Mouse (Mus musculus) forebrain, embryonic 13.5 days (tissue): ENCODE measurements around the gene Olfr556. TPM values are rescaled to one million over a fixed set of nuclear protein-coding genes. Genes with fewer than 3 reads are reported as not detected.
"Not testable (repeated sequence)": the region's sequence is repeated elsewhere in the genome, so short reads cannot be mapped to it uniquely, and the experiment has no call there.

Source experiments
- ATAC-seq: fragments of 200-750 bp; cut with Nextera tagmentation; 2 replicates; pipeline ENCODE4 v1.8.0; 2017
- H3K27ac ChIP-seq: fragments of 300-500 bp; sonication (generic); 2 replicates; pipeline ENCODE4 v1.5.1; 2015; ENCODE audit warnings: inconsistent platforms, mild to moderate bottlenecking, moderate library complexity
- H3K27me3 ChIP-seq: fragments of 300-500 bp; sonication (generic); 2 replicates; pipeline ENCODE4 v1.6.1; 2015; ENCODE audit warnings: mild to moderate bottlenecking, inconsistent platforms
- H3K36me3 ChIP-seq: fragments of 300-500 bp; sonication (generic); 2 replicates; pipeline ENCODE4 v1.6.1; 2015; ENCODE audit warnings: mild to moderate bottlenecking, inconsistent platforms; ENCODE audit not compliant: poor library complexity, severe bottlenecking
- H3K4me1 ChIP-seq: fragments of 300-500 bp; sonication (generic); 2 replicates; pipeline ENCODE4 v1.6.1; 2015; ENCODE audit warnings: inconsistent platforms
- H3K4me2 ChIP-seq: fragments of 300-500 bp; sonication (generic); 2 replicates; pipeline ENCODE4 v1.6.1; 2015; ENCODE audit warnings: inconsistent platforms, mild to moderate bottlenecking, moderate library complexity
- H3K4me3 ChIP-seq: fragments of 300-500 bp; sonication (generic); 2 replicates; pipeline ENCODE4 v1.5.1; 2015; ENCODE audit warnings: mild to moderate bottlenecking, inconsistent platforms
- H3K9ac ChIP-seq: fragments of 300-500 bp; sonication (generic); 2 replicates; pipeline ENCODE4 v1.6.1; 2015; ENCODE audit warnings: mild to moderate bottlenecking, inconsistent platforms
- H3K9me3 ChIP-seq: fragments of 300-500 bp; sonication (generic); replicated peaks from 2 replicates; pipeline ENCODE4 v1.6.1; 2016; ENCODE audit warnings: inconsistent platforms
- WGBS: fragments of 180-500 bp; shearing (Covaris S2); methylation state at CpG from one replicate; pipeline ENCODE4 v1.1.7; 2015; 5-methylcytosine and 5-hydroxymethylcytosine counted together
- polyA plus RNA-seq: library from polyadenylated mRNA; unstranded; fragments of >200 nt; fragmentation: Nextera tagmentation; extraction: Ambion mirVana; gene quantifications from 2 replicates; pipeline ENCODE4 v1.2.1, GENCODE M21; 2015

Olfr556 gene
- polyA plus RNA-seq = not detected in 2 replicates

- no peak for ATAC-seq
- 64% methylated on average over 3 of the region's 3 CpGs for WGBS
Observed at GRCm38 (mm10) chr7:102664599-102664998, at the start of gene Olfr556. TSS of gene Olfr556 (plus strand) at chr7:102664899.

DNA sequence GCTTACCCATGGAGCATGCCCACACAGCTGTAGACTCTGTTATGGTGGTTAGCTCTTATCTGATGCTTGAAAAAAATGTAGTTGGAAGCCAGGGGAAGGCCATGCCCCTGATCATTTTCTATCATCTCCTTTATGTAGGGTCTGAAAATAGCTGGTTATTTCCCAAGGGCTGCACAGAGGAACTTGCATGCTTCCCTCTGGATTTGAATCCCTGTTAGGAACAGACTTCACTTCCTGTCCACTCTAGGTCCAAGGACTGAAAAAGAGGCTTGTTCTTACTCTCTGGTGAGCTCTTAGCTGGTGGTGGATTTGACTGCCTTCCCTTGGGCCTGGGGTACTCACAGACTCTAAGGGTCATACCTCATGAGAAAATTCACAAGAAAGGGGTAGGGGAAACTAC is 46.6 kb upstream of the Olfr556 start, which contains the start of gene Olfr553:
TSS of gene Olfr553 (minus strand) at position 101 of the 400 bp plus-strand sequence.
- H3K27me3 ChIP-seq = no peaks in the 10 kb centered on the region
- H3K36me3 ChIP-seq = no peaks in the 10 kb centered on the region
- H3K4me1 ChIP-seq = no peaks in the 10 kb centered on the region
- H3K9ac ChIP-seq = no peak within 1 kb of the TSS
- no peak within 1 kb of the TSS for H3K4me3 ChIP-seq
- H3K4me2 ChIP-seq = no peak within 1 kb of the TSS
- no peak for ATAC-seq
- H3K9me3 ChIP-seq = no peaks in the 10 kb centered on the region
- H3K27ac ChIP-seq = no peak within 1 kb of the TSS

More at GRCm38 (mm10) chr7:102664599-102664998, at the start of gene Olfr556:
- Histone ChIP-seq H3K9ac (no peak within 1 kb of the TSS), H3K9me3 (no peaks in the 10 kb centered on the region), H3K4me2 (no peak within 1 kb of the TSS), H3K27me3 (no peaks in the 10 kb centered on the region), H3K27ac (no peak within 1 kb of the TSS), H3K4me1 (no peaks in the 10 kb centered on the region), H3K4me3 (no peak within 1 kb of the TSS), H3K36me3 (no peaks in the 10 kb centered on the region)

GRCm38 (mm10) chr7:102619608-102620007 is 45.1 kb upstream of the Olfr556 start:
- ATAC-seq = no peak
- Histone ChIP-seq H3K4me2 (no peak overlapping the region), H3K9me3 (no peaks in the 10 kb centered on the region), H3K4me3 (no peak overlapping the region), H3K27me3 (no peaks in the 10 kb centered on the region), H3K4me1 (no peaks in the 10 kb centered on the region), H3K36me3 (no peaks in the 10 kb centered on the region), H3K27ac (no peak overlapping the region), H3K9ac (no peak overlapping the region)
- 80% methylated on average over 5 of the region's 5 CpGs for WGBS

DNA sequence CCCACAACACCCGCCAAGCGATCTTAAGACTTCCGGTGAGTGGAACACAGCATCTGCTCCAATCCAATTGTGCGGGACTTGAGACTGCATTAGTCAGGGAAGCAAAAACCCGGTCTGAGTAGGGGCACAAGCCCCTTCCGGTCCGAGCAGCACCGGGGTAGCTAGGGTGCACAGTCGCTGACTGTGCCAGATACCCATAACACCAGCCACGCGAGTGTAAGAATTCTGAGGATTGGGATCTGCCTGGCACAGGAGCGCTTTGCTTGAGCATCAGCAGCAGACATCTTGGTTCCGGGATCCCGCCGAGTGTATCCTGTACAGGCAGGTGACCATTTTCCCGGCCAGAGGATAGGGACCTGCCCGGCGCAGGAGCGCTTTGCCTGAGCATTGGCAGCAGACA is 44.3 kb upstream of the Olfr556 start:
- ATAC-seq, H3K27me3 ChIP-seq, H3K4me2 ChIP-seq, H3K9me3 ChIP-seq, H3K27ac ChIP-seq, H3K9ac ChIP-seq, H3K36me3 ChIP-seq, H3K4me1 ChIP-seq, H3K4me3 ChIP-seq: not testable (repeated sequence)
- 89% methylated on average over 19 of the region's 19 CpGs for WGBS

DNA sequence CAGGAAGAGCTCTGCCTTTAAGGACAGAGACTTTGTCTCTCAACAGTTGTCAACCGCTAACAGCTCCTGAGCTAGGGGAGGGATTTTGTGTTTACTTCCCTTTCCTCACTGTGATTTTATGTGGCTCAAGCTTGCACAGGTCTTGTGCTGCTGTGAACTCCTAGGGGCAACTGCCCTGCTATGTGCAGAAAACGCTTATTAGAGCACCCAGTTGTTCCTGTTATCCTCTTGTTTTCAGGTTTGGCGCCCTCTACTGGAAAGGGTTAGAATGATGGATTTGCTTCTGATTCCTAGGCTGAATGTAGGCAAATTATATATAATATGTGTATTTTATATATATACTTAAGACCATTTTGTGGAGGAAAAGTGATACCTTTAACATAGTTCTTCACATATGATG is 28.0 kb upstream of the Olfr556 start:
- H3K9ac ChIP-seq = no peak overlapping the region
- no peak overlapping the region for H3K4me3 ChIP-seq
- no peaks in the 10 kb centered on the region for H3K4me1 ChIP-seq
- H3K36me3 ChIP-seq = no peaks in the 10 kb centered on the region
- H3K27me3 ChIP-seq = no peaks in the 10 kb centered on the region
- H3K4me2 ChIP-seq = no peak overlapping the region
- ATAC-seq = no peak
- WGBS = 32% methylated on average over 3 of the region's 3 CpGs
- H3K9me3 ChIP-seq = no peaks in the 10 kb centered on the region
- H3K27ac ChIP-seq = no peak overlapping the region

DNA sequence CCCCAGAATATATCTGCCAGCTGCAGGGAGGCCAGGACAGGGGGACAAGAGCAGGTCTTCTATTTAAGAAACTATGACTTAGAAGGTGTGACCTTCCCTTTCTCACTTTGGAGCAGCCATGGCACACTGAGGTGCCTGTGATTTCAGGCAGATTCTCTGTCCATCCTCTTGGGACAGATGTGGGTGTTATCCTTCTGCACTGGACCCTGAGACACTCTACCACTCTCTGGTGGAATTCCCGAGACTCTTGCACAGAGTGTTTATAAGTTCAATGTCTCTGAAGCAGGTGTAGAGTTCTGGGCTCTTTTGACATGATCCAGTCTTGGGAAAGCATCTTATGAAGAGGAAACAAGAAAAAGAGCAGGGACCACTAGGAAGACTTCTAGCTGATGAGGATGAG is 26.6 kb upstream of the Olfr556 start, which contains the start of gene Olfr554:
TSS of gene Olfr554 (plus strand) at position 301 of the 400 bp plus-strand sequence.
- Histone ChIP-seq H3K9ac (no peak within 1 kb of the TSS), H3K27me3 (no peaks in the 10 kb centered on the region), H3K4me3 (no peak within 1 kb of the TSS), H3K9me3 (no peaks in the 10 kb centered on the region), H3K36me3 (no peaks in the 10 kb centered on the region), H3K4me1 (no peaks in the 10 kb centered on the region), H3K27ac (no peak within 1 kb of the TSS), H3K4me2 (no peak within 1 kb of the TSS)
- 83% methylated on average over 1 of the region's 1 CpGs for WGBS
- ATAC-seq = no peak

DNA sequence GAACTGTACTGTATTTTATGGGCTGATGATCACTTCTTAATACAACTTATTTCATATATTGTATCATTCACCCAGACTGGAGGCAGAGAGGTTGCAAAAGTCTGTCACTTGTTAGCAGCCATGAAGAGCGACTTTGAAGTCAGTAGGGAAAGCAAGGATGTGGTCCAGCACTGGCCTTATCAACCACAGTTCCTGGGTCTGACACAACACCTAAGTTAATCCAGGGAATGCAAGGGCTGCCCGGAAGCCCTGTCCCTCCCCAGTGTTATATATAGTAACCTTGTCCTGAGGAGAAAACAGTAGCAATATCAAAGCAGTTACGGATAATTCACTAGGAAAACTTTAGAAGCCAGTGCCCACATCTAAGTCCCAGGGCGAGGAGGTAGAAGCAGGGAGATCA is 19.8 kb upstream of the Olfr556 start:
- H3K9ac ChIP-seq, H3K27me3 ChIP-seq, H3K4me2 ChIP-seq, H3K9me3 ChIP-seq, H3K4me1 ChIP-seq, H3K4me3 ChIP-seq, H3K36me3 ChIP-seq, ATAC-seq, H3K27ac ChIP-seq: not testable (repeated sequence)
- WGBS = 90% methylated on average over 4 of the region's 4 CpGs

GRCm38 (mm10) chr7:102658523-102658922 is 6.2 kb upstream of the Olfr556 start, which contains the start of gene Olfr555:
TSS of gene Olfr555 (plus strand) at chr7:102658823.
- 75% methylated on average over 1 of the region's 1 CpGs for WGBS
- no peak for ATAC-seq
- no peaks in the 10 kb centered on the region for H3K4me1 ChIP-seq

GRCm38 (mm10) chr7:102665378-102665777 is 679 bp downstream of the Olfr556 start:
- 39% methylated on average over 2 of the region's 2 CpGs for WGBS

More at GRCm38 (mm10) chr7:102658523-102658922, 6.2 kb upstream of the Olfr556 start, which contains the start of gene Olfr555:
- no peaks in the 10 kb centered on the region for H3K36me3 ChIP-seq
- H3K27ac ChIP-seq = no peak within 1 kb of the TSS
- H3K4me2 ChIP-seq = no peak within 1 kb of the TSS
- H3K4me3 ChIP-seq = no peak within 1 kb of the TSS
- no peaks in the 10 kb centered on the region for H3K9me3 ChIP-seq
- no peak within 1 kb of the TSS for H3K9ac ChIP-seq
- no peaks in the 10 kb centered on the region for H3K27me3 ChIP-seq

DNA sequence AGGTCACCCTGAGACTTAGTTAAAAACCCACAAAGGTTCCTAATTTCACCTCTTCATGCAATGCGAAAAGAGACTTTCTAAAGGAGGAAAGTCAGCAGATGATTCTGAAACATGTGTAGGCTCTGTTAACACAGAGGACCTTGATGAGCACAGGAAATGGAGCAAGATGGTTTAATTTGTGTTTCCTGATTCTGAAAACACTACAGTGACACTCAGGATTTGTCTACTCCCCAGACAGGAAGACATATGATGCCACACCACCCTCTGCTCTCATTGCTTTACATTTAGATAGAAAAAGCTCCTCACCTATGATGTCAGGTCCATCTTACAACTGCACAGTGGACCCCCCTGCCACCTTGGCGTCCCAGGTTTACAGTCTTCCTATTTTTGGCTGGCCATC is 11.5 kb downstream of the Olfr556 start:
- WGBS = 84% methylated on average over 2 of the region's 2 CpGs

More at GRCm38 (mm10) chr7:102665378-102665777, 679 bp downstream of the Olfr556 start:
- Histone ChIP-seq H3K4me2 (no peak overlapping the region), H3K4me3 (no peak overlapping the region), H3K27me3 (no peaks in the 10 kb centered on the region), H3K9ac (no peak overlapping the region), H3K9me3 (no peaks in the 10 kb centered on the region), H3K4me1 (no peaks in the 10 kb centered on the region), H3K36me3 (no peaks in the 10 kb centered on the region), H3K27ac (no peak overlapping the region)
- no peak for ATAC-seq

DNA sequence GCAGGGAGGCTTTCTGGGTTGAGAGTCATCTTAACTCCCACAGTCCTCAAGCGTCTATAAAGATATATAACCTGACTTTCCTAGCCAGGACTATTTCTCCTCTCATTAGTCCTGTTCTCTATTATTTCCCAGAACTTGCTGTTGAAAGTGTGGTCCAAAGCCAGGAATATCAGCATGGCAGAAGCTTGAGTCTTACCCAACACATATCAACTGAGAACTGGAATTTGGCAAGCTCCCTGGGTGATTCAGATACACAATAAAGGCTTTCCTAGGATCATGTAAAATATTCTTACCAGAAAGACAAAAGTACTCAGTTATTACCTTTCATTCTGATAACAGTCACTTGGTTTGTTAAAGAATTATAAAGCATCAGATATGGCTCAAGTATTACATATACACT is 17.2 kb downstream of the Olfr556 start:
- WGBS = 93% methylated on average over 1 of the region's 1 CpGs

More for the DNA sequence above, 11.5 kb downstream of the Olfr556 start:
- no peak overlapping the region for H3K4me2 ChIP-seq
- no peak overlapping the region for H3K27ac ChIP-seq
- no peak for ATAC-seq
- no peaks in the 10 kb centered on the region for H3K4me1 ChIP-seq
- H3K27me3 ChIP-seq = no peaks in the 10 kb centered on the region
- no peaks in the 10 kb centered on the region for H3K9me3 ChIP-seq
- no peak overlapping the region for H3K9ac ChIP-seq
- H3K4me3 ChIP-seq = no peak overlapping the region
- no peaks in the 10 kb centered on the region for H3K36me3 ChIP-seq

GRCm38 (mm10) chr7:102686944-102687501 is 22.3 kb downstream of the Olfr556 start, which contains the start of gene Trim68:
TSS of gene Trim68 (minus strand) at chr7:102687327.
- peak; percentile 100 for ATAC-seq
- Histone ChIP-seq H3K36me3 (no peaks in the 10 kb centered on the region), H3K4me1 (no peaks in the 10 kb centered on the region; the same call in 1 of the 2 replicates), H3K9me3 (no peaks in the 10 kb centered on the region), H3K27me3 (no peaks in the 10 kb centered on the region), H3K4me3 (peak within 1 kb of the TSS; percentile 62), H3K27ac (peak within 1 kb of the TSS; percentile 48; the same call in 1 of the 2 replicates), H3K9ac (peak within 1 kb of the TSS; percentile 73), H3K4me2 (peak within 1 kb of the TSS; percentile 75)
- WGBS = under 1% methylated on average over 39 of the region's 40 CpGs

More for the DNA sequence above, 17.2 kb downstream of the Olfr556 start:
- Histone ChIP-seq H3K9ac (no peak overlapping the region), H3K4me2 (no peak overlapping the region), H3K27me3 (no peaks in the 10 kb centered on the region), H3K4me1 (no peaks in the 10 kb centered on the region), H3K36me3 (no peaks in the 10 kb centered on the region), H3K4me3 (no peak overlapping the region), H3K9me3 (no peaks in the 10 kb centered on the region), H3K27ac (no peak overlapping the region)
- ATAC-seq = no peak
